Mouse (Mus musculus): Measurements from ENCODE around the gene Epo.

GRCm38 (mm10) chr5:137535318-137535717, 2.3 kb upstream of the Epo start:
- TF ChIP-seq CTCF (conservative IDR thresholded peaks at IDR 0.05; ENCODE audit: low read length) (no peak), POU5F1 (IDR thresholded peaks at IDR 0.05; ENCODE audit: borderline replicate concordance, low read length) (no peak)
